Mouse (Mus musculus) small intestine, adult 2 months (tissue): ENCODE results near the gene 3110009E18Rik.

Experiments used
- CTCF ChIP-seq: fragments of 200-500 bp; IDR thresholded peaks from 2 replicates; pipeline ENCODE4 v1.5.1; 2012; ENCODE audit warnings: low read depth, mild to moderate bottlenecking, control low read depth, inconsistent platforms, low read length, moderate library complexity, mixed read lengths; ENCODE audit not compliant: insufficient replicate concordance, insufficient read length; ENCODE audit errors: extremely low read depth
- POLR2A ChIP-seq: fragments of 200-500 bp; IDR thresholded peaks from 2 replicates; pipeline ENCODE4 v1.6.1; 2012; ENCODE audit warnings: low read depth, mild to moderate bottlenecking, control low read depth, inconsistent platforms, low read length, moderate library complexity

- TF ChIP-seq CTCF (no peak), POLR2A (no peak)
Measured at GRCm38 (mm10) chr1:120115671-120116081, 5.3 kb upstream of the 3110009E18Rik start.
